Mouse (Mus musculus) cerebellum, postnatal 4 days (tissue): ENCODE results near the gene Rex1bd.

Experiments used
- DNase-seq, 2 experiments: peaks; one replicate each; pipeline ENCODE4 v3.0.0; 2022; ENCODE audit warnings: low spot score in 2 of 2, mixed read lengths in 1 of 2

Rex1bd gene

GRCm38 (mm10) chr8:70506328-70507026 is at the start of gene Rex1bd:
TSS of gene Rex1bd (minus strand) at chr8:70506752.
- peak; percentile 90 to 95 for DNase-seq

GRCm38 (mm10) chr8:70555079-70555747 is 48.7 kb upstream of the Rex1bd start:
- DNase-seq: no peak

- peak in 1 of 2 experiments; percentile 21 for DNase-seq
These were observed 47.2 kb upstream of the Rex1bd start for GRCm38 (mm10) chr8:70553740-70554139.

- no peak for DNase-seq
These were observed 46.3 kb upstream of the Rex1bd start for GRCm38 (mm10) chr8:70552836-70553235.

GRCm38 (mm10) chr8:70551558-70552161 is 45.1 kb upstream of the Rex1bd start:
- no peak for DNase-seq

- no peak for DNase-seq
These were observed 43.0 kb upstream of the Rex1bd start for GRCm38 (mm10) chr8:70549412-70550184.

- no peak for DNase-seq
These were observed 41.2 kb upstream of the Rex1bd start for GRCm38 (mm10) chr8:70547762-70548161.

- no peak for DNase-seq
These were observed 39.9 kb upstream of the Rex1bd start for GRCm38 (mm10) chr8:70546412-70546811.

- no peak for DNase-seq
These were observed 37.7 kb upstream of the Rex1bd start for GRCm38 (mm10) chr8:70544200-70544687.

- no peak for DNase-seq
These were observed 34.5 kb upstream of the Rex1bd start for GRCm38 (mm10) chr8:70541081-70541480.

GRCm38 (mm10) chr8:70540507-70541071 is 34.0 kb upstream of the Rex1bd start:
- DNase-seq: no peak

GRCm38 (mm10) chr8:70540013-70540506 is 33.5 kb upstream of the Rex1bd start:
- DNase-seq: no peak

- DNase-seq: peak; percentile 99
These were observed 32.7 kb upstream of the Rex1bd start, which contains the start of gene Ell for GRCm38 (mm10) chr8:70539077-70539813. TSS of gene Ell (plus strand) at chr8:70539457.

GRCm38 (mm10) chr8:70538633-70539076 is 32.1 kb upstream of the Rex1bd start:
- peak; percentile 99 to 100 for DNase-seq

GRCm38 (mm10) chr8:70538024-70538579 is 31.6 kb upstream of the Rex1bd start:
- DNase-seq: peak in 1 of 2 experiments; percentile 37

- DNase-seq: no peak
These were observed 29.1 kb upstream of the Rex1bd start for GRCm38 (mm10) chr8:70535701-70536100.

GRCm38 (mm10) chr8:70535221-70535620 is 28.7 kb upstream of the Rex1bd start:
- DNase-seq: no peak

- DNase-seq: no peak
These were observed 27.7 kb upstream of the Rex1bd start for GRCm38 (mm10) chr8:70534281-70534680.

GRCm38 (mm10) chr8:70530314-70530713 is 23.8 kb upstream of the Rex1bd start:
- DNase-seq: no peak

- DNase-seq: no peak
These were observed 23.2 kb upstream of the Rex1bd start for GRCm38 (mm10) chr8:70529741-70530161.
